Mouse (Mus musculus) bone marrow macrophage, adult 2 months (primary cell): ENCODE measurements at regions not wholly inside any gene's neighbourhood (a gene's known extent, or its start where the extent isn't known, plus 50 kb on each side); places are given as distances from the start of the nearest gene placed in this dataset.

ENCODE experiments used
- H3K27ac ChIP-seq: 2 replicates; pipeline ENCODE4 v1.5.1; 2012; ENCODE audit warnings: low read depth, low read length; ENCODE audit not compliant: insufficient read depth
- H3K4me1 ChIP-seq: 2 replicates; pipeline ENCODE4 v1.6.1; 2012; ENCODE audit warnings: low read length; ENCODE audit not compliant: control insufficient read depth, insufficient read depth
- H3K4me3 ChIP-seq: 2 replicates; pipeline ENCODE4 v1.5.1; 2012; ENCODE audit warnings: mild to moderate bottlenecking, low read length, moderate library complexity; ENCODE audit not compliant: insufficient read depth
- CTCF ChIP-seq: IDR thresholded peaks from 2 replicates; pipeline ENCODE4 v1.5.1; 2012; ENCODE audit warnings: low read depth, mild to moderate bottlenecking, low read length, moderate library complexity
- POLR2A ChIP-seq: IDR thresholded peaks from 2 replicates; pipeline ENCODE4 v1.6.1; 2012; ENCODE audit warnings: mild to moderate bottlenecking, low read depth, low read length, borderline replicate concordance

DNA sequence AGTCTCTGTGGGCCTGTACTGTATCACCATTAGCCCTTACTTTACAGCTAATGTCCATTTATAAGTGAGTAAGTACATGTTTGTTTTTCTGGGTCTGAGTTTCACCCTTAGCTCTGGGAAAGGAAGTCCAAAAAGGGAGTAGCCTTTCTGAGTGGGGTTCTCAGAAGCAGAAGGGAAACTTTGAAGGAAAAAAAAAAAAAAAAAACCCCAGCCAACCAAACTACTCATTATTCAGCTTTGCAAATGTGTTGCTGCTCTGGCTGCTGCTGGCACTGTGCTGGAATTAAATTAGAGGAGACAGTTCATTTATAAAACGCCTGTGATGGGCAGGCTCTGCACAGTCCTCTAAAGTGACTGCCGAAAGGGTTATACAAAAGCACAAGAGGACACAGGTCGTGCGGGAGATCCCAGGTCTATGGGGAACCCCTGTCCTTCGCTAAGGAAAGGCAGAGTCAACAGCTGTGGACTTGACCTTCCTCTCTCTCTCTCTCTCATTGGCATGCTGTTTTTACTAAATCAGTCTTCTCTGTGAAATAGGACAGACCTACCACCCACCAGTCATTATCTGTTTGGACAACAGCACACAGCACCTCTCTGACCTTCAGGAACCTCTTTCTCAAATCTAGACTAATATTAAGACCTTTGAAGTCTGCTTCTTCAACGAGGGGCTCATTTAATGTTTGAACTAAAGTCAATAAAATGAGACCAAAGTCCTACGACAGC is 165.4 kb downstream of the Cd47 start:
- H3K27ac ChIP-seq: peak overlapping the region; percentile 88
- H3K4me1 ChIP-seq: peaks cover 63% of the 10 kb centered on the region
- no peak overlapping the region; the same call in 1 of the 2 replicates for H3K4me3 ChIP-seq
- TF ChIP-seq CTCF (no peak), POLR2A (no peak)

DNA sequence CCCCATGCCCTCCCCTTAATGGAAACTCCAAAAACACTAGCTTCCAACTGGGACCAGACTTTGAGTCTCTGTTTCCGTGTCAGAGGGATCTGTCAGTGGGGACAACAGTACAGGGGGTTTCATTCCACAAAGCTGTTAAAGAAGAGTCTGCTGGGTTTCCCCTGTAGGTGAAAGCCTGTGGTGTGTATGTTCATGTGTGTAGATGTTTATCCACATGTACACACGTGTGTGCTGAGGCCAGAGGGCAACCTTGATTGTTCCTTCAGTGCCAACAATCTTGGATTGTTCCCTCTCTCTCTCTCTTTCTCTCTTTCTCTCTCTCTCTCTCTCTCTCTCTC is 165.9 kb downstream of the Cd47 start:
- H3K4me1 ChIP-seq: peaks cover 68% of the 10 kb centered on the region
- no peak for TF ChIP-seq POLR2A
- no peak for TF ChIP-seq CTCF
- peak overlapping the region; percentile 81 for H3K27ac ChIP-seq
- H3K4me3 ChIP-seq: no peak overlapping the region

DNA sequence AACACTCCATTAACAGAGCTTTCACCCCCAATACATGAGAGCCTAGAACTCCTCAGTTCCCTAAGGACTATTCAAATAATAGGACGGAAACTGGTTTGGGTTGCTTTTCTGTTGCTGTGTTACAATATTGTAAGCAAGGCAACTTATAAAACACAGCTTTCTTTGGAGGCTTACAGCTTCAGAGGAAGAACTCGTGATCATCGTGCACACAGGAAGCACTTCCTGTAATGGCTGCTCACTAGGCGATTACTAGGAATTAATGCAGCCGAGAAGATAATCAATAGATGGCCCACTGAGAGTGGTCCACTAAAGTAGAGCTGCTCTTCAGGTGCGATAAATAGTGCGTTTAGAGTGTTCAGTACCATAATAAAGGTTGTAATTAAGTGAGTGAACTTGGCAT is 166.8 kb downstream of the Cd47 start:
- Histone ChIP-seq H3K27ac (no peak overlapping the region), H3K4me3 (no peak overlapping the region), H3K4me1 (peaks cover 70% of the 10 kb centered on the region)
- no peak for TF ChIP-seq CTCF
- no peak for TF ChIP-seq POLR2A

DNA sequence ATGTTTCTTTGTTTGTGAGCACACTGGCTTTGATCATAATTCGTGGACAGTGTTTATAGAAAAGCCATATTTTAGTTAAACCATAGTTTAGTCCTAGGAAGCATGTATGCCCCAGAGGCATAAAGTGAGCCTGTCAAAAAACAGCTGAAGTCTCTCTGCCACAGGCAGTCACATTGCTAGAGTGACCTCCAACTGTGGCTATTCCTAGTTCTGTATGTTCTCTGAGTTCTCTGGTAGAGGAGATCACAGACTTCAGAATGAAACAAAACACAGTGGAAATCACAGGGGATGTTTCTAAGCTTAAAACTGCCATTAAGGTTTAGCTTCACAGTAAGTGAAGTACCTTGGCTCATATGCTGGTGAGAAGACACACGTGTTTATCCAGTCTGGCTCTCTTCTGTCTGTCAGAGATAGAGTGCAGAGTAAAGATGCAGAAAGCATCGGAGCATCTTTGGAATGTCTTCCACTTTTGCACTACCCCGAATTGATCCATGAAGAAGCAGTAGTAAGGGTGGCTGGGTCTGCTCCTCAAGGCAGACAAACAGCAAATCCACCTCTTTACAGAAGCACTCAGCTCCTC is 168.0 kb downstream of the Cd47 start:
- peaks cover 63% of the 10 kb centered on the region for H3K4me1 ChIP-seq
- TF ChIP-seq POLR2A (no peak), CTCF (no peak)

DNA sequence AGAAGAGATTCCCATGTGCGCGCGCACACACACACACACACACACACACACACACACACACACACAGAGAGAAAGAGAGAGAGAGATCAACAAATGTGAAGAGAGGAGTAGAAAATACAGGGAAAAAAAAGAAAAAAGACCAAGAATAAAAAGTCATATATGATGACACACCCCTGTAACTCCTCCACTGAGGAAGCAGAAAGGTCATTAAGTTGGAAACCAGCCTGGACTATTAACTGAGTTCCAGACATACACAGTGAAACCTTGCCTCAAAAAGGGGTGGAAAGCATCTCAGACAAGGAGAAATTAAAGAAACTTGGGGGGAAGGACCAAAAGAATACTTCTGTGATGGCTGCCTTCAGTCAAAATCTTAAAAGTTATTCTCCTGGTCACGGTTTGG is 168.7 kb downstream of the Cd47 start:
- TF ChIP-seq CTCF (no peak), POLR2A (no peak)
- H3K27ac ChIP-seq: peak overlapping the region; percentile 96; the same call in 1 of the 2 replicates
- peaks cover 60% of the 10 kb centered on the region for H3K4me1 ChIP-seq
- no peak overlapping the region for H3K4me3 ChIP-seq

More for the DNA sequence above, 168.0 kb downstream of the Cd47 start:
- Histone ChIP-seq H3K27ac (no peak overlapping the region), H3K4me3 (no peak overlapping the region)

DNA sequence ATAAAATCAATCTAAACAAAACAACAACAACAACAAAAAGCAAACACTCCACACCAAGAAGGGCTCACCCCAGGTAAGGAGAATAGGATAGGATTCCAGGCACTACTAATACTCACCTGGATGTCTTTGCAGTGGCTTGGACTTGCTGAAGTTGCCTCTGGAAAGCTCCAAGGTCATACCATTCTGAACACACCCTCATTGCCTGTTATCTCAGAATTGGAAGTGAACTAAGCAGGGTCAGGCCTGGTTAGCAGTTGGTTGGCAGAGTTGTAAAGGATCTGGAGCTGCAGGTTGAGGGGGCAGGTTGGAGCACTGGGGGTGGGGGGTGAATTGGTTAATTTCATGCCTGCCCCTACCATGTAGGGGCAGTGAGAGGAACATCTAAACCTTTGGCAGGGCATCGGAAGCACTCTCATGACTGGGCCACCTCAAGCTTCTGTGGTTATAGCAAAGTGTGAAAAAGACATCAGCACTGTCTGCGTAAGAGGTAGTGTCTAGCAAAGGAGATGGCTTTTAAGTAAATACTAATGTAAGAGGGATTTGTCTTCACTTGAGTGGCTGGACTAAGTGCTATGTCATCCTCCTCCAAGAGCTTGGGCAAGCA is 169.5 kb downstream of the Cd47 start:
- no peak for TF ChIP-seq CTCF
- no peak for TF ChIP-seq POLR2A
- Histone ChIP-seq H3K27ac (peak overlapping the region; percentile 96), H3K4me3 (no peak overlapping the region), H3K4me1 (peaks cover 54% of the 10 kb centered on the region)

DNA sequence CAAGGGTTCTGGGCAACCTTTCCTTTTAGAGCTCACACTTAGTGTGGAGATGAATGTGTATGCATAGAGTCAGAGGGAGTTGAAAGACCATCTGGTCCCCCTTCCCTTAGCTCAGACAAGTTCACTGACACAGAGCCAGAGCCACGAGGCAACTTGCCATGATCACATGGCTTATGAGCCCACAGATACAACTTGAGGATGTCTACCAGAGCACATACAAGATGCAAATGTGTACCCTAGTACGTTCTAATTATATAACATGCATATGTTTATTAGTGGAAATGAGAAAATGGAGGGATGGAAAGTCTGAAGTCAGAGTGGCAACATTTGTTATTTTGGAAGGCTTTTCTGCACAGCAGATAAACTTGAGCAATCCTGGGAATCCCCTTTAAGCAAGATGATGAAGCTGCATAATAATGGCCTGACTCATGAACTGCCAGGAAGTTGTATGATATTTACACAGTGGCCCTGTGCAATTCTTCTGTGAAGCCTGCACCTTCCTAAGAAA is 170.0 kb downstream of the Cd47 start:
- TF ChIP-seq POLR2A (no peak), CTCF (no peak)
- Histone ChIP-seq H3K4me3 (no peak overlapping the region), H3K4me1 (peaks cover 48% of the 10 kb centered on the region), H3K27ac (peak overlapping the region; percentile 96)

DNA sequence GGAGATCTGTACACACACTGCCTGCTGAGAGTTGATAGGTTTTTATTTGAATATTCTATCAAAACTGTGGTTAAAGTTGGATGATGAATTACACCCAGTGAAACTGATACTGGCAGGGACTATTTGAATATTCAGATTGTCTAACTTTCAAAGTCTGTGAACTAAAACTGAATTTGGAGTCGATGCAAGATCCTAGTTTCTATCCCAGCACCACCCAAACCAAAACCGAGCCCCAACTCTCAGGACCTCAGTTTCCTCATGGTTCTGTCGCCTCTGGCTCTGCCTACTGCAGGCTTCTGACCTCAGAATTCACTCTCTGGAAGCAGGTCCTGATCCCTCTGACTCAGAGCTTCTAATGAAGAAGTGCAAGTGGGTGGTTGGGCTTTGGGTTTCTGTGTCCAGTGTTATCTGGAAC is 170.8 kb downstream of the Cd47 start:
- Histone ChIP-seq H3K4me1 (peaks cover 42% of the 10 kb centered on the region), H3K4me3 (no peak overlapping the region), H3K27ac (peak overlapping the region; percentile 96)
- TF ChIP-seq CTCF: no peak
- TF ChIP-seq POLR2A: no peak

DNA sequence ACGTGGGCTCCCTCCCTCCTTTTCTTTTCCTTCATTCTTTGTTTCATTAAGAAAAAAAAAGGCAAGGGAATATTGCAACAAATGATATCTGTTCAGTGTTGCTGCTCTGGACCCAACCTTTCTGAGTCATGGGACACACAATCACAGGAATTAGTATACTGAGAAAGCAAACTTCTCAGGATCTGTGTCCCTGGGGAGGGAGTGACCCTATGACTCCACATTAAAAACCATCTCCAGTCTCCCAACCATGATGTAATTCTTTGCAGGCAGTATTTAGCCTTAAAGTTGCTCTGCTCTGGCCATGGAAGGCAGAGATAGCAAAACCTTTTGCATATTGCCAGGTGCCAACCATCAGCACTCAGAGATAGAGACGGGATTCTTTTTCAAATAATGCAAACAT is 176.9 kb downstream of the Cd47 start:
- H3K4me3 ChIP-seq: no peak overlapping the region
- H3K4me1 ChIP-seq: peaks cover 12% of the 10 kb centered on the region
- no peak overlapping the region for H3K27ac ChIP-seq
- no peak for TF ChIP-seq POLR2A
- TF ChIP-seq CTCF: no peak

DNA sequence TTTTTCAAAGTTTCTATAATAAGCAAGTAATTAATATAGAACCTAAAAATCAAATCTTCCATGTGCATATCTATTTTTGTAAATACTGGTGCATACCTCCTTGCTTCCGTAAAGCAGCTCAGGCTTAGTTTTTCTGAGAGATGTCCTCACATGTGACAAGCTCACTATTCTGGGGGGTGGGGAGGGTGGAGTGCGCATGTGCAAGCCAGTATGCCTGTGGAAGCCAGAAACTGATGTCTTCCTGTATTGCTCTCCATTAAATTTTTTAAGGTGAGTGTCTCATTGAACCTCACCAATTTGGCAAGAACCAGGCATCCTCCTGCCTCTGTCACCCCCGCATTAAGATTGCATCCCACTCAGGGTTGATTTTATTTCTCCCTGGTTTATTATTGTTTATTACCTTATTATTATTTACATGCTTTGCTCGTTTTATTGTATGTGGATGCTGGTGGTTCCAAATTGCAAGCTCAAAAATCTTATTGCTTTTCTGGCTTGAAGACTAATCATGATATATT is 179.2 kb downstream of the Cd47 start:
- TF ChIP-seq POLR2A (no peak), CTCF (no peak)
- Histone ChIP-seq H3K27ac (no peak overlapping the region), H3K4me1 (peaks cover 18% of the 10 kb centered on the region), H3K4me3 (no peak overlapping the region)
